Mouse (Mus musculus) CH12.LX (cell line): ENCODE results near the gene Maats1. TPM values are rescaled to one million over a fixed set of nuclear protein-coding genes. Genes with fewer than 3 reads are reported as not detected.

Experiments
- DNase-seq: peaks from one replicate; pipeline ENCODE4 v3.0.0-alpha.2; 2013; ENCODE audit errors: extremely low read depth
- H3K27ac ChIP-seq: 2 replicates; pipeline ENCODE4 v1.5.1; 2012; ENCODE audit warnings: low read depth, mild to moderate bottlenecking, control low read depth, moderate library complexity; ENCODE audit not compliant: insufficient read depth
- H3K27me3 ChIP-seq: replicated peaks from 2 replicates; pipeline ENCODE3; 2012; ENCODE audit warnings: inconsistent platforms
- H3K36me3 ChIP-seq, 2 experiments: replicated peaks in 1 of 2; 2 replicates each; pipeline versions ENCODE3 to v1.6.1; 2012; ENCODE audit warnings: inconsistent platforms in 1 of 2, low read length in 1 of 2, mild to moderate bottlenecking in 1 of 2, mixed read lengths in 1 of 2, moderate library complexity in 1 of 2; ENCODE audit not compliant: control insufficient read depth in 1 of 2, insufficient read depth in 1 of 2
- H3K4me1 ChIP-seq, 2 experiments: 2 replicates each; pipeline ENCODE4 v1.6.1; 2012; ENCODE audit warnings: inconsistent platforms in 1 of 2, moderate library complexity in 1 of 2; ENCODE audit not compliant: insufficient read depth in 2 of 2, control insufficient read depth in 1 of 2
- H3K4me2 ChIP-seq: 2 replicates; pipeline ENCODE4 v1.6.1; 2012; ENCODE audit warnings: low read depth, mild to moderate bottlenecking, control low read depth; ENCODE audit not compliant: poor library complexity, insufficient read depth, severe bottlenecking
- H3K4me3 ChIP-seq, 3 experiments: fragments of 150-350 bp in 1 of 3; sonication (generic) in 1 of 3; replicated peaks in 1 of 3; 2 replicates each; pipeline versions ENCODE3 to v1.5.1; 2011 to 2012; ENCODE audit warnings: low read depth in 2 of 3, low read length in 2 of 3, mild to moderate bottlenecking in 2 of 3, moderate library complexity in 2 of 3, control low read depth in 1 of 3, improper control_type of control experiment in 1 of 3, inconsistent platforms in 1 of 3, mixed read lengths in 1 of 3; ENCODE audit not compliant: poor library complexity in 1 of 3
- H3K79me2 ChIP-seq: replicated peaks from 2 replicates; pipeline ENCODE4 v1.6.1; 2012; ENCODE audit warnings: mild to moderate bottlenecking, moderate library complexity; ENCODE audit not compliant: control insufficient read depth, poor library complexity, insufficient read depth, severe bottlenecking; ENCODE audit errors: extremely low read depth
- H3K9ac ChIP-seq: 2 replicates; pipeline ENCODE4 v1.6.1; 2012; ENCODE audit warnings: low read depth, mild to moderate bottlenecking, control low read depth, moderate library complexity; ENCODE audit not compliant: insufficient read depth
- H3K9me3 ChIP-seq: replicated peaks from 2 replicates; pipeline ENCODE3; 2012; ENCODE audit warnings: low read length, inconsistent platforms, mixed read lengths
- BHLHE40 ChIP-seq: IDR thresholded peaks from 2 replicates; pipeline ENCODE4 v1.6.1; 2011; ENCODE audit warnings: mild to moderate bottlenecking, low read depth, low read length, improper control_type of control experiment
- CHD1 ChIP-seq: IDR thresholded peaks from 2 replicates; pipeline ENCODE4 v1.6.1; 2012; ENCODE audit warnings: low read depth, low read length, improper control_type of control experiment, inconsistent platforms
- CHD2 ChIP-seq: IDR thresholded peaks from 2 replicates; pipeline ENCODE4 v1.6.1; 2011; ENCODE audit warnings: low read length, improper control_type of control experiment
- CTCF ChIP-seq, 2 experiments: IDR thresholded peaks in 1 of 2; conservative IDR thresholded peaks in 1 of 2; 2 replicates each; pipeline ENCODE4 v1.5.1; 2011 to 2012; ENCODE audit warnings: low read depth in 2 of 2, low read length in 2 of 2, improper control_type of control experiment in 1 of 2, inconsistent platforms in 1 of 2, mild to moderate bottlenecking in 1 of 2, moderate library complexity in 1 of 2
- E2F4 ChIP-seq: IDR thresholded peaks from 2 replicates; pipeline ENCODE4 v1.6.1; 2011; ENCODE audit warnings: low read depth, low read length, improper control_type of control experiment; ENCODE audit not compliant: insufficient replicate concordance
- ELF1 ChIP-seq: IDR thresholded peaks from 2 replicates; pipeline ENCODE4 v1.6.1; 2014; ENCODE audit warnings: low read depth, mild to moderate bottlenecking, inconsistent platforms, low read length, improper control_type of control experiment
- EP300 ChIP-seq: IDR thresholded peaks from 2 replicates; pipeline ENCODE4 v1.6.1; 2011; ENCODE audit warnings: low read length, improper control_type of control experiment
- ETS1 ChIP-seq: conservative IDR thresholded peaks from 2 replicates; pipeline ENCODE4 v1.6.1; 2012; ENCODE audit warnings: low read depth, mild to moderate bottlenecking, inconsistent platforms, low read length, improper control_type of control experiment, moderate library complexity
- GABPA ChIP-seq: IDR thresholded peaks from 2 replicates; pipeline ENCODE4 v1.6.1; 2012; ENCODE audit warnings: low read depth, low read length, improper control_type of control experiment, inconsistent platforms; ENCODE audit not compliant: insufficient replicate concordance
- HCFC1 ChIP-seq: IDR thresholded peaks from 2 replicates; pipeline ENCODE4 v1.6.1; 2012; ENCODE audit warnings: low read depth, mild to moderate bottlenecking, inconsistent platforms, low read length, improper control_type of control experiment
- IRF4 ChIP-seq: IDR thresholded peaks from 2 replicates; pipeline ENCODE4 v1.6.1; 2014; ENCODE audit warnings: low read depth, mild to moderate bottlenecking, inconsistent platforms, low read length, improper control_type of control experiment
- JUN ChIP-seq: IDR thresholded peaks from 2 replicates; pipeline ENCODE4 v1.6.1; 2011; ENCODE audit warnings: low read depth, mild to moderate bottlenecking, low read length, improper control_type of control experiment, moderate library complexity; ENCODE audit not compliant: insufficient read depth
- JUND ChIP-seq: conservative IDR thresholded peaks from 2 replicates; pipeline ENCODE4 v1.6.1; 2011; ENCODE audit warnings: low read depth, low read length, improper control_type of control experiment
- KAT2A ChIP-seq: IDR thresholded peaks from 2 replicates; pipeline ENCODE4 v1.6.1; 2012; ENCODE audit warnings: low read length, improper control_type of control experiment, inconsistent platforms; ENCODE audit not compliant: insufficient replicate concordance
- MAFK ChIP-seq: IDR thresholded peaks from 2 replicates; pipeline ENCODE4 v1.6.1; 2011; ENCODE audit warnings: low read length, improper control_type of control experiment; ENCODE audit not compliant: insufficient replicate concordance
- MAX ChIP-seq: IDR thresholded peaks from 2 replicates; pipeline ENCODE4 v1.6.1; 2011; ENCODE audit warnings: low read length, improper control_type of control experiment
- MAZ ChIP-seq: IDR thresholded peaks from 2 replicates; pipeline ENCODE4 v1.6.1; 2012; ENCODE audit warnings: low read depth, mild to moderate bottlenecking, inconsistent platforms, low read length, improper control_type of control experiment, moderate library complexity
- MEF2A ChIP-seq: IDR thresholded peaks from 2 replicates; pipeline ENCODE4 v1.6.1; 2014; ENCODE audit warnings: low read depth, mild to moderate bottlenecking, inconsistent platforms, low read length, improper control_type of control experiment, borderline replicate concordance
- MXI1 ChIP-seq: IDR thresholded peaks from 2 replicates; pipeline ENCODE4 v1.6.1; 2011; ENCODE audit warnings: mild to moderate bottlenecking, low read depth, low read length, improper control_type of control experiment
- MYC ChIP-seq: IDR thresholded peaks from 2 replicates; pipeline ENCODE4 v1.6.1; 2011; ENCODE audit warnings: low read depth, mild to moderate bottlenecking, improper control_type of control experiment, low read length
- NELFE ChIP-seq: IDR thresholded peaks from 2 replicates; pipeline ENCODE4 v1.6.1; 2011; ENCODE audit warnings: low read depth, low read length, improper control_type of control experiment
- NRF1 ChIP-seq: IDR thresholded peaks from 2 replicates; pipeline ENCODE4 v1.6.1; 2014; ENCODE audit warnings: low read depth, mild to moderate bottlenecking, inconsistent platforms, low read length, improper control_type of control experiment, moderate library complexity
- PAX5 ChIP-seq: IDR thresholded peaks from 2 replicates; pipeline ENCODE4 v1.6.1; 2012; ENCODE audit warnings: low read length, inconsistent platforms, mixed read lengths
- POLR2A ChIP-seq: IDR thresholded peaks from 2 replicates; pipeline ENCODE4 v1.6.1; 2011; ENCODE audit warnings: low read depth, mild to moderate bottlenecking, improper control_type of control experiment, low read length
- POLR2AphosphoS2 ChIP-seq: IDR thresholded peaks from 2 replicates; pipeline ENCODE4 v1.6.1; 2011; ENCODE audit warnings: low read depth, low read length, improper control_type of control experiment
- RAD21 ChIP-seq: IDR thresholded peaks from 2 replicates; pipeline ENCODE4 v1.6.1; 2011; ENCODE audit warnings: low read depth, mild to moderate bottlenecking, low read length, improper control_type of control experiment, moderate library complexity
- RCOR1 ChIP-seq: conservative IDR thresholded peaks from 2 replicates; pipeline ENCODE4 v1.6.1; 2012; ENCODE audit warnings: low read depth, mild to moderate bottlenecking, inconsistent platforms, low read length, improper control_type of control experiment
- SIN3A ChIP-seq: IDR thresholded peaks from 2 replicates; pipeline ENCODE4 v1.6.1; 2012; ENCODE audit warnings: low read length, improper control_type of control experiment, inconsistent platforms
- SMC3 ChIP-seq: IDR thresholded peaks from 2 replicates; pipeline ENCODE4 v1.6.1; 2011; ENCODE audit warnings: low read depth, low read length, improper control_type of control experiment
- TBP ChIP-seq: conservative IDR thresholded peaks from 2 replicates; pipeline ENCODE4 v1.6.1; 2011; ENCODE audit warnings: low read depth, low read length, improper control_type of control experiment
- TCF12 ChIP-seq: IDR thresholded peaks from 2 replicates; pipeline ENCODE4 v1.6.1; 2014; ENCODE audit warnings: low read depth, mild to moderate bottlenecking, inconsistent platforms, low read length, improper control_type of control experiment
- UBTF ChIP-seq: IDR thresholded peaks from 2 replicates; pipeline ENCODE4 v1.6.1; 2012; ENCODE audit warnings: low read depth, mild to moderate bottlenecking, inconsistent platforms, low read length, improper control_type of control experiment, moderate library complexity
- USF1 ChIP-seq: IDR thresholded peaks from 2 replicates; pipeline ENCODE4 v1.6.1; 2014; ENCODE audit warnings: low read depth, mild to moderate bottlenecking, inconsistent platforms, low read length, improper control_type of control experiment
- USF2 ChIP-seq: conservative IDR thresholded peaks from 2 replicates; pipeline ENCODE4 v1.6.1; 2011; ENCODE audit warnings: low read depth, low read length, improper control_type of control experiment
- ZC3H11A ChIP-seq: IDR thresholded peaks from 2 replicates; pipeline ENCODE4 v1.6.1; 2012; ENCODE audit warnings: low read depth, mild to moderate bottlenecking, inconsistent platforms, low read length, improper control_type of control experiment
- ZKSCAN1 ChIP-seq: IDR thresholded peaks from 2 replicates; pipeline ENCODE4 v1.6.1; 2012; ENCODE audit warnings: low read depth, inconsistent platforms, low read length, improper control_type of control experiment, borderline replicate concordance
- ZMIZ1 ChIP-seq: IDR thresholded peaks from 2 replicates; pipeline ENCODE4 v1.6.1; 2012; ENCODE audit warnings: low read depth, mild to moderate bottlenecking, inconsistent platforms, low read length, improper control_type of control experiment
- ZNF384 ChIP-seq: IDR thresholded peaks from 2 replicates; pipeline ENCODE4 v1.6.1; 2012; ENCODE audit warnings: low read depth, low read length, improper control_type of control experiment, inconsistent platforms
- dilution Hi-C: fragments of 300-500 bp; cut with MboI; formaldehyde crosslinking; loops from 2 replicates; pipeline ENCODE4 v1.14.3; 2020; ENCODE audit warnings: low sequenced_read_pairs; ENCODE audit not compliant: extremely low pct_unique_long_range_greater_than_20kb, extremely low pct_ligation_motif_present
- in situ Hi-C: fragments of 300-500 bp; cut with MboI; formaldehyde crosslinking; loops from 3 replicates; pipeline ENCODE4 v1.14.3; 2019; ENCODE audit warnings: low sequenced_read_pairs, low pct_ligation_motif_present, low pct_unique_long_range_greater_than_20kb, mixed read lengths
- polyA plus RNA-seq: library from polyadenylated mRNA; unstranded; fragments of >175 nt; gene quantifications from 2 replicates; pipeline ENCODE4 v1.2.1, GENCODE M21; 2012; ENCODE audit warnings: low read depth; ENCODE audit not compliant: insufficient read length
- total RNA-seq, 2 experiments: library from RNA; depleted of rRNA; stranded (reverse); fragments of 300-350 nt in 1 of 2; fragments of >200 nt in 1 of 2; gene quantifications; 2 replicates each; pipeline ENCODE4 v1.2.3; 2012 to 2014

The Maats1 gene
- total and polyA plus RNA-seq, 3 experiments = 1.9 to 3.9 (median 2.0) TPM

- Histone ChIP-seq H3K79me2 (0 out of 2 replicates have a peak, but pooled peaks cover 2% of the 10 kb centered on the region), H3K36me3 (no peaks in the 10 kb centered on the region), H3K27ac (peak overlapping the region; percentile 93), H3K4me1 (peaks cover 43 to 70% of the 10 kb centered on the region in 2 experiments), H3K4me3 (no peak overlapping the region), H3K9me3 (no peaks in the 10 kb centered on the region), H3K4me2 (peak overlapping the region; percentile 9; the same call in 1 of the 2 replicates), H3K9ac (peak overlapping the region; percentile 25), H3K27me3 (no peaks in the 10 kb centered on the region)
- TF ChIP-seq MXI1 = no peak
- no peak for TF ChIP-seq SMC3
- TF ChIP-seq KAT2A = no peak
- no peak for TF ChIP-seq USF2
- peak; percentile 77; the same call in 1 of the 2 replicates for TF ChIP-seq CHD1
- TF ChIP-seq TBP = no peak
- no peak for TF ChIP-seq NELFE
- no peak for TF ChIP-seq ZNF384
- peak; percentile 61 for TF ChIP-seq BHLHE40
- peak; percentile 75; the same call in 1 of the 2 replicates for TF ChIP-seq EP300
- peak; percentile 92 for TF ChIP-seq JUN
- peak; percentile 95 for TF ChIP-seq MEF2A
- TF ChIP-seq USF1 = no peak
- no peak for TF ChIP-seq PAX5
- peak; percentile 49; the same call in 1 of the 2 replicates for TF ChIP-seq SIN3A
- TF ChIP-seq NRF1 = 0 out of 2 replicates have a peak, but pooled peaks have one; percentile 5
- TF ChIP-seq ZKSCAN1 = no peak
- TF ChIP-seq RCOR1 = no peak
- no peak for TF ChIP-seq CTCF (conservative IDR thresholded peaks at IDR 0.05 in 1 of 2, IDR thresholded peaks at IDR 0.05 in 1 of 2; ENCODE audit: low read depth in 2 of 2, low read length in 2 of 2)
- TF ChIP-seq POLR2A = no peak
- no peak for TF ChIP-seq ZMIZ1
- peak; percentile 93 for TF ChIP-seq ETS1
- no peak; the same call in 1 of the 2 replicates for TF ChIP-seq MYC
- no peak for TF ChIP-seq HCFC1
- no peak for TF ChIP-seq GABPA
- TF ChIP-seq E2F4 = no peak
- peak; percentile 80 for TF ChIP-seq MAZ
- TF ChIP-seq JUND = peak; percentile 88
- TF ChIP-seq MAFK = peak; percentile 67; the same call in 1 of the 2 replicates
- TF ChIP-seq MAX = no peak
- no peak; the same call in 1 of the 2 replicates for TF ChIP-seq CHD2
- TF ChIP-seq UBTF = no peak
- TF ChIP-seq RAD21 = no peak
- peak; percentile 94 for TF ChIP-seq IRF4
- TF ChIP-seq TCF12 = peak; percentile 74
- TF ChIP-seq POLR2AphosphoS2 = no peak
- TF ChIP-seq ELF1 = no peak
- TF ChIP-seq ZC3H11A = no peak
- dilution Hi-C loops = no loop called here
- in situ Hi-C loops = no loop called here
- DNase-seq = no peak
These were observed 47.4 kb upstream of the Maats1 start for GRCm38 (mm10) chr16:38389284-38389893.
